ENCODE assay signal across 26 mouse cellular contexts in the genomic region with DNA sequence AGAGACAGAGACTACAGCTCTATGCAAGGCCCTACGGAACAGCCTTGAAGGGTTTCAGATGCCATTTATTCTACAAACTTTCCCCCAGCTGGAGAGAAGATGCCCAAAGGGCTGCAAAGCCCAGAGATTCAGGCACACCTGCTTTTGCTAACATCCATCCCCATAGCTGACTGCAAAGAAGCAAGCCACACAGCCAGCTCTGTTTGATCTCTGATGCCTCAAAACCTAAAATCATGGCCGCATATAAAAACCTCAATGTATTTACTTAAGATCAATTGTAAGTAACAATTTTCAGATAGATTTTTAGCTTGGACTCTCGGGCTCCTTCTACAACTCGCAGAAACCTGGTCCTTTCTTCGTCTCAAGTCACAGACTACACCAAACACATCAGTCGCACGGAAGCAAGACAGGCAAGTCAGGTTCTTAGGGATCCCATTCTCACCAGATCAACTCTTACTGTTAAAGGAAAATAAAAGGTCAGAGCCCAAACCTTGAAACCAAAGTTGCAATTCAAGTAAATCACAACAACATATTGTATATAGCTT. TPM values are rescaled to one million over a fixed set of nuclear protein-coding genes. Genes with fewer than 3 reads are reported as not detected.
DNase-seq lines count a peak whose midpoint lies in the region; ATAC-seq and TF ChIP-seq lines count a peak whose summit lies in the region.
"Had no signal": no experiment of that assay in that cellular context is flagged by ENCODE, and none has a peak within 500 bp of the region (broad histone marks: within the 10 kb centered on the region; RNA-seq: fewer than 3 reads in every experiment).

No protein-coding gene starts in this region.

- no peaks in the 10 kb centered on the region for H3K9me3 ChIP-seq in forebrain, embryonic 11.5 days (ENCODE audit: control insufficient read depth, low read length)
- H3K9me3 ChIP-seq in midbrain, embryonic 12.5 days = no peaks in the 10 kb centered on the region
- H3K9me3 ChIP-seq: G1E; heart, embryonic 12.5 days; limb, embryonic 10.5 days; stomach, embryonic 15.5 days had no signal

- under 1% methylated on average over 7 of the region's 7 CpGs for WGBS in forebrain, embryonic 11.5 days
- WGBS in midbrain, embryonic 12.5 days = 1% methylated on average over 7 of the region's 7 CpGs

- no peak for ATAC-seq in forebrain, embryonic 11.5 days (replicated peaks; ENCODE audit: low FRiP score)
- no peak for ATAC-seq in midbrain, embryonic 12.5 days (ENCODE audit: low FRiP score, low read depth)
- ATAC-seq: CD4-positive, CD25-positive, alpha-beta regulatory T cell, adult 4 months had no signal

- TF ChIP-seq CTCF in brain, embryonic 14.5 days (IDR thresholded peaks at IDR 0.05; ENCODE audit: borderline replicate concordance, extremely low read depth, insufficient read depth, insufficient read length) = no peak

- no peaks in the 10 kb centered on the region for H3K36me3 ChIP-seq in forebrain, embryonic 11.5 days (ENCODE audit: control insufficient read depth, insufficient read depth, low read length)
- H3K36me3 ChIP-seq in midbrain, embryonic 12.5 days = no peaks in the 10 kb centered on the region
- H3K36me3 ChIP-seq: G1E; heart, embryonic 12.5 days; limb, embryonic 10.5 days; stomach, embryonic 15.5 days had no signal

- H3K27me3 ChIP-seq in forebrain, embryonic 11.5 days (ENCODE audit: control insufficient read depth, insufficient read depth, low read length) = peaks cover 81% of the 10 kb centered on the region
- peaks cover 88% of the 10 kb centered on the region for H3K27me3 ChIP-seq in midbrain, embryonic 12.5 days

- H3K4me3 ChIP-seq in forebrain, embryonic 11.5 days (ENCODE audit: low read depth, low read length) = peak overlapping the region; percentile 21
- H3K4me3 ChIP-seq in midbrain, embryonic 12.5 days = peak overlapping the region; percentile 14
- H3K4me3 ChIP-seq: heart, embryonic 12.5 days; limb, embryonic 10.5 days; stomach, embryonic 15.5 days had no signal

- H3K9ac ChIP-seq in forebrain, embryonic 11.5 days (ENCODE audit: low read length) = peak overlapping the region; percentile 7; the same call in 1 of the 2 replicates
- no peak overlapping the region for H3K9ac ChIP-seq in midbrain, embryonic 12.5 days (replicated peaks)
- H3K9ac ChIP-seq: heart, embryonic 12.5 days; stomach, embryonic 15.5 days had no signal

- DNase-seq in embryo, embryonic 10.5 days (ENCODE audit: low spot score) = peak; percentile 49
- DNase-seq in embryo, embryonic 10 days (ENCODE audit: low spot score) = no peak
- peak; percentile 60 for DNase-seq in brain, embryonic 14.5 days (ENCODE audit: low read depth)
- no peak for DNase-seq in forebrain, embryonic 11.5 days (ENCODE audit: low spot score)
- no peak for DNase-seq in spleen, postnatal 36 days (ENCODE audit: low spot score in 2 of 2)
- DNase-seq in layer of hippocampus, postnatal 25 days (ENCODE audit: extremely low spot score in 1 of 2, low spot score in 1 of 2) = no peak
- DNase-seq in layer of hippocampus, adult 11-12 months (ENCODE audit: low spot score) = no peak
- DNase-seq: cerebellum, adult 11 months; kidney, adult 9 months; kidney, postnatal 4 days; lung, adult 2 months; right cerebral cortex, adult 18-20 months; spleen, adult 18-20 months; thymus, adult 2 months had no signal

- peak overlapping the region; percentile 25 for H3K27ac ChIP-seq in forebrain, embryonic 11.5 days (ENCODE audit: low read depth, low read length)
- H3K27ac ChIP-seq in midbrain, embryonic 12.5 days (replicated peaks) = no peak overlapping the region
- H3K27ac ChIP-seq: limb, embryonic 10.5 days; macrophage; stomach, embryonic 15.5 days had no signal

- no peak overlapping the region for H3K4me2 ChIP-seq in forebrain, embryonic 11.5 days (ENCODE audit: low read depth, low read length, severe bottlenecking)
- no peak overlapping the region for H3K4me2 ChIP-seq in midbrain, embryonic 12.5 days (replicated peaks)
- H3K4me2 ChIP-seq: heart, embryonic 12.5 days; liver, embryonic 11.5 days; stomach, embryonic 15.5 days had no signal

- H3K4me1 ChIP-seq in forebrain, embryonic 11.5 days (replicated peaks; ENCODE audit: control insufficient read depth, insufficient read depth, low read length) = no peaks in the 10 kb centered on the region
- 0 out of 2 replicates have a peak, but pooled peaks cover 4% of the 10 kb centered on the region for H3K4me1 ChIP-seq in midbrain, embryonic 12.5 days
- H3K4me1 ChIP-seq: stomach, embryonic 15.5 days had no signal

- no peak for TF ChIP-seq POLR2A in brain, embryonic 14.5 days (IDR thresholded peaks at IDR 0.05; ENCODE audit: borderline replicate concordance, extremely low read depth, insufficient read depth, insufficient read length, poor library complexity, severe bottlenecking)

RNA-seq across cellular contexts. Expression of a gene that starts 7.8 kb away (rescaled TPM):
- polyA plus RNA-seq in brain, embryonic 14.5 days (2012; rRNA removed) = 13.2 and 22.9 TPM in 2 replicates
- 4.5 and 7.3 TPM in 2 replicates for polyA plus RNA-seq in forebrain, embryonic 11.5 days (2014; fragmentation: Nextera tagmentation; extraction: Ambion mirVana)
- 2.6 and 3.5 TPM in 2 replicates for polyA plus RNA-seq in midbrain, embryonic 12.5 days (2016; fragmentation: Nextera tagmentation; extraction: Ambion mirVana)
- total RNA-seq in layer of hippocampus, postnatal 25 days (2021) = 1 to 10 TPM; 6.2 to 8.1 TPM
- total RNA-seq: adrenal gland, adult 18-20 months; gastrocnemius, postnatal 4 days; heart, postnatal 25 days; neutrophil, adult 5-6 weeks had no signal
- polyA plus RNA-seq: CD4-positive, CD25-positive, alpha-beta regulatory T cell, adult 4 months; G1E; heart, embryonic 12.5 days; liver, embryonic 11.5 days; lung, adult 2 months; macrophage; thymus, adult 2 months had no signal

RNA-seq across cellular contexts. Expression of a gene that starts 10.9 kb away (rescaled TPM):
- 15.5 and 20.4 TPM in 2 replicates for polyA plus RNA-seq in brain, embryonic 14.5 days (2012; rRNA removed)
- 45.5 and 47.7 TPM in 2 replicates for polyA plus RNA-seq in forebrain, embryonic 11.5 days (2014; fragmentation: Nextera tagmentation; extraction: Ambion mirVana)
- 16.1 and 22.3 TPM in 2 replicates for polyA plus RNA-seq in midbrain, embryonic 12.5 days (2016; fragmentation: Nextera tagmentation; extraction: Ambion mirVana)
- total RNA-seq in layer of hippocampus, postnatal 25 days (2021) = 1 to 10 TPM; 4.2 to 6.1 TPM
- total RNA-seq: G1E; neutrophil, adult 5-6 weeks had no signal
- polyA plus RNA-seq: CD4-positive, CD25-positive, alpha-beta regulatory T cell, adult 4 months; G1E; lung, adult 2 months; macrophage had no signal

Comparison
In these comparisons a context has a peak if more than half of its experiments do, and no peak if none do; other contexts are left out.
1. DNase-seq: peak in embryo, embryonic 10.5 days (single experiment) and brain, embryonic 14.5 days (single experiment); none in embryo, embryonic 10 days (single experiment), forebrain, embryonic 11.5 days (single experiment), spleen, postnatal 36 days (0 of 2), layer of hippocampus, postnatal 25 days (0 of 2) and layer of hippocampus, adult 11-12 months (single experiment).